9 mouse cellular contexts compared by ENCODE assay signal in the genomic region with DNA sequence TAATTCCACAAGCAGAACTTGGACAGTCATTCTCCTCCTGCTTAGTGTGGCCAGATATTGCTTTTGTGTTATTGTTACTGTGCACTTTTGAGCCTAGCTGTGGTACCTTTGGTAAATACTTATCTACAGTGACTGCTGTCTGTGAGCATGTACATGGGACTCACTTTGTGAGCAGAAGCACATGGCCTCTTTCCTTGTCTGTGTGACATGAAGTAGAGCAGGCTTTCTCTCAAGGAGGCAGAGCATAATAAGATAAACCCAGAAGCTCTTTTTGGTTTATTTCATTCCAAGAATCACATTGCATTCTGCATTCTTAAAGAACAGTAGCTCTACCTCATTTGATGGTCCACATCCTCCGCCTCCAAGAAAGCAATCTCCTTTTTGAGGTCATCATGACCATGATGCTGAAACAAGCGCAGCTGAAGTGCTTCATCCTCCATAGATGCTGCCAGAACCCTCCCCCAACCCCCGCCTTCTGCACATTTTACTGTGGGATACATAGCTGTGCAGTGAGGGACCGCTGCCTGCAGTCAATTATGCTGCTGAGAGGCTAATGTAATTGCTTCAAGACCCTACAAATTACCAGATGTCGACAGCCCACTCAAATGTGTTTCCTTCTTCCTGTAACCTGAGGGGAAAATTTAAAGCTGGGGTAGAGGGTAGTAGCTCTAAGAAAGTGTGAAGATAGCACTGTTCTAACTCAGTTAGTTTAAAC.
A peak's percentile ranks its signal among the peaks of the same experiment; 100 is the strongest.
DNase-seq lines count a peak whose midpoint lies in the region; ATAC-seq lines count a peak whose summit lies in the region.
"Had no signal": no experiment of that assay in that cellular context is flagged by ENCODE, and none has a peak within 500 bp of the region (broad histone marks: within the 10 kb centered on the region; RNA-seq: fewer than 3 reads in every experiment).

No protein-coding gene starts in this region.

- H3K9ac ChIP-seq in kidney, embryonic 15.5 days: no peak overlapping the region
- no peak overlapping the region for H3K9ac ChIP-seq in forebrain, embryonic 11.5 days (ENCODE audit: low read length)

- peaks cover 4% of the 10 kb centered on the region; the same call in 1 of the 2 replicates for H3K4me1 ChIP-seq in kidney, embryonic 15.5 days
- no peaks in the 10 kb centered on the region for H3K4me1 ChIP-seq in forebrain, embryonic 11.5 days (replicated peaks; ENCODE audit: control insufficient read depth, insufficient read depth, low read length)

- no peak overlapping the region for H3K4me3 ChIP-seq in kidney, embryonic 15.5 days (replicated peaks)
- H3K4me3 ChIP-seq in forebrain, embryonic 11.5 days (ENCODE audit: low read depth, low read length): no peak overlapping the region

- H3K36me3 ChIP-seq in kidney, embryonic 15.5 days: no peaks in the 10 kb centered on the region
- H3K36me3 ChIP-seq in forebrain, embryonic 11.5 days (ENCODE audit: control insufficient read depth, insufficient read depth, low read length): no peaks in the 10 kb centered on the region
- H3K36me3 ChIP-seq: G1E had no signal

- no peak overlapping the region for H3K4me2 ChIP-seq in kidney, embryonic 15.5 days
- no peak overlapping the region for H3K4me2 ChIP-seq in forebrain, embryonic 11.5 days (ENCODE audit: low read depth, low read length, severe bottlenecking)

- H3K27ac ChIP-seq in kidney, embryonic 15.5 days: peak overlapping the region; percentile 70
- H3K27ac ChIP-seq in forebrain, embryonic 11.5 days (ENCODE audit: low read depth, low read length): no peak overlapping the region

- no peaks in the 10 kb centered on the region for H3K27me3 ChIP-seq in kidney, embryonic 15.5 days
- H3K27me3 ChIP-seq in forebrain, embryonic 11.5 days (ENCODE audit: control insufficient read depth, insufficient read depth, low read length): no peaks in the 10 kb centered on the region

- 22% methylated on average over 5 of the region's 5 CpGs for WGBS in kidney, embryonic 15.5 days
- 63% methylated on average over 5 of the region's 5 CpGs for WGBS in forebrain, embryonic 11.5 days

- ATAC-seq in kidney, embryonic 15.5 days (replicated peaks; ENCODE audit: low FRiP score): peak; percentile 94
- ATAC-seq in forebrain, embryonic 11.5 days (replicated peaks; ENCODE audit: low FRiP score): no peak

- DNase-seq in kidney, postnatal 25 days: no peak
- DNase-seq in forebrain, embryonic 11.5 days (ENCODE audit: low spot score): peak; percentile 54
- DNase-seq in kidney, postnatal 10 days: peak; percentile 84
- DNase-seq in ovary, postnatal 36 days (ENCODE audit: low spot score): peak; percentile 18
- DNase-seq in adrenal gland, adult 18-20 months (ENCODE audit: low spot score in 2 of 2): no peak
- DNase-seq in lung, postnatal 14 days: no peak
- no peak for DNase-seq in layer of hippocampus, adult 18-20 months (ENCODE audit: low spot score in 2 of 2)

- H3K9me3 ChIP-seq in kidney, embryonic 15.5 days (replicated peaks): no peaks in the 10 kb centered on the region
- H3K9me3 ChIP-seq in forebrain, embryonic 11.5 days (ENCODE audit: control insufficient read depth, low read length): no peaks in the 10 kb centered on the region

Comparison
In these comparisons a context has a peak if more than half of its experiments do, and no peak if none do; other contexts are left out.
1. DNase-seq: peak in forebrain, embryonic 11.5 days (single experiment), kidney, postnatal 10 days (single experiment) and ovary, postnatal 36 days (single experiment); none in kidney, postnatal 25 days (0 of 2), adrenal gland, adult 18-20 months (0 of 2), lung, postnatal 14 days (single experiment) and layer of hippocampus, adult 18-20 months (0 of 2).